Mouse (Mus musculus) thymus, postnatal 4 days (tissue): ENCODE data around the gene Ankrd6.

Experiments
- DNase-seq: peaks from one replicate; pipeline ENCODE4 v3.0.0; 2021

The Ankrd6 gene

DNA sequence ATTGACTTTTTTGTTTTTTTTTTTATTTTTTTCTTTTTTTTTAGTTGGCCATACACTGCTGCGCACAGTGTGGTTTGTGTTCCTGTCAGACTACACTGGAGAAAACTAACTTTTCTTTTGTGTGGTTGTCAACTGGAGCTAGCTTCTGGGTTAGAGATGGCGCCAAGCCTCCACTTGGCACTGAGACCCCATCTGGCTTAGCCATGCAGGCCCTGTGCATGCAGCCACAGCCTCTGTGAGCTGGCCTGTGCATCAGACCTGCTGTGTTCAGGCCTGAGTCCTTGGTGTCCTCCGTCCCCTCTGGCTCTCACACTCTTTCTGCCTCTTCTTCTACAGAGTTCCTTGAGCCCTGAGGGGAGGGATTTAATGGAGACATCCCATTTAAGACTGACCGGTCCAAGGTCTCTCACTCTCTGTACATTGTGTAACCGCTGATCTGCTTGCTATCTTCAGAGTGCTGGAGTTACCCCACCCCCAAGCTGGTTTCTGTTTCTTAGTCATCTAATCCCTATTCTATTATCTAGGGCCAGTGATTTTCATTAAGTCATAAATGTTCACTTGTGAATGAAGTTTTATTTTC lies 96.9 kb downstream of the Ankrd6 start:
- peak; percentile 54 for DNase-seq

- peak; percentile 70 for DNase-seq
Observed at GRCm38 (mm10) chr4:32852819-32853218, 97.8 kb downstream of the Ankrd6 start.

DNA sequence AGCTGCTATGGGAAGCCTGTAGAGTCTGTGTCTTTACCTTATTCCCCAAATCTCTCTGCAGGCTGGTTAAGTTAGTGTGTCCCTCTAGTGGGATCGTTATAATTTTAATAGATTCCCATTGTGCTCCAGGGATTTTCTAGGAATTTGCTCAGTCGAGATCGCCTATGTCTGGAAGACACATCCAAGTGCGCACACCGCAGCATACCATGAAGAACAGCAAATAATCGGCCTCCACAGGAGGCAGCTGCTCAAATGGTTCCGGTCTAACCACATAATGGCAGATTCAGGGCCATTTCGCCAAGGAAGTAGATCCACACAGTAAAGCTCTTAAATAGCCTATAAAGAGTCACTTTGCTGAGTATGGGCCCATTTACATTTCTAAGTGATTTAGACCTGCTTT lies 98.3 kb downstream of the Ankrd6 start:
- DNase-seq: no peak

DNA sequence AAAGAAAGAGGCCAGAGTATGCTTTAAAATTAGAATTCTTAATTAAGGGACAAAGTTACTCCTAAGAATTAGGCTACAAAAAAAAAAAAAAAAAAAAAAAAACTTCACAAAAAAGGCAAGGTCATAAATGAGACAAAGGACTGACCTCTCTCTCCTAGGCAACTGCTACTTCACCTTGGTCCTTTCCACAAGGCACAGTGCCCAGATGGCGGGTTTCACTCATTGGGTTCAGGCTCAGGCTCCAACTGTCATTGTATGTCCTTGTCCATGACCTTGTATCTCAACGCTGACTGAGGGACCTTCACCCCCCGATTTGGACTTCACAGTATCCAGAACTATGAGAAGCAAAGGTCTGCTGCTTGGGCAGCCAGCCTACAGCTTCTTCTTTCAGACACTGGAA lies 112.2 kb downstream of the Ankrd6 start:
- no peak for DNase-seq

DNA sequence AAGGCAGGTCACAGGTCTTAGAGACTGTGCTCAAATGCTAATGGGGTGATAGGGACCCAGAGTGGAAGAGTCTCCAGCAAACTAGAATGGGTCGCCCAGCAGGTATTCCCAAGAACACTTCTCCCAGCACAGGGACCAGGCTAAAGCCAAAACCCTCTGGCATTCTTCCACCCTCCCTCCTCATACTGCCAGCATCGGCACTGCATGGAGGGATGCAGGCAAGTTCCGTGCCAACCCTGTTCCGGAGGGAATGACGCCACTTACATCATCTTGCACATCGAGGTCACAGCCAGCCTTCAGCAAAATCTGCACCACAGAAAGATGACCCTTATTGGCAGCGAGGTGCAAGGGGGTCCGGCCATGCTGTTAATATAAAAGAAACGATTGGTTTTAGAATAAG lies 114.6 kb downstream of the Ankrd6 start:
- DNase-seq: no peak

DNA sequence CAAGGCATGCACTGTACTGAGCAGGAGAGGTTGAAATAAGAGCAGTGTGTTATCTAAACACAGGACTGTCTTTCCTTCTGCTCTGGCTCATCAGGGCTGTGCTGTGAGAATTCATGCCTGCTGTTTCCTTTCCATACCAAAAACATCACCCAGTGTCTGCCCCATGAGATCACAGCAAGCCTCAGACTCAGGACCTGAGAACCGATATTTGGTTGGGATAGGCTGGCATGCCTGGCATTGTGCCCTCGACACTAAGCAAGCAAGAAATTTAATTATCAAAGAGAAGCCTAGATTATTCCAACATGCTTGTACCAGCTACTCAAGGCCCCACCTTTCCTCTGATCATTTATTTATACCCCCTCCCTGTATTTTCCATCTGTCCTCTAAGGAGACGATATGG lies 116.1 kb downstream of the Ankrd6 start:
- no peak for DNase-seq

DNA sequence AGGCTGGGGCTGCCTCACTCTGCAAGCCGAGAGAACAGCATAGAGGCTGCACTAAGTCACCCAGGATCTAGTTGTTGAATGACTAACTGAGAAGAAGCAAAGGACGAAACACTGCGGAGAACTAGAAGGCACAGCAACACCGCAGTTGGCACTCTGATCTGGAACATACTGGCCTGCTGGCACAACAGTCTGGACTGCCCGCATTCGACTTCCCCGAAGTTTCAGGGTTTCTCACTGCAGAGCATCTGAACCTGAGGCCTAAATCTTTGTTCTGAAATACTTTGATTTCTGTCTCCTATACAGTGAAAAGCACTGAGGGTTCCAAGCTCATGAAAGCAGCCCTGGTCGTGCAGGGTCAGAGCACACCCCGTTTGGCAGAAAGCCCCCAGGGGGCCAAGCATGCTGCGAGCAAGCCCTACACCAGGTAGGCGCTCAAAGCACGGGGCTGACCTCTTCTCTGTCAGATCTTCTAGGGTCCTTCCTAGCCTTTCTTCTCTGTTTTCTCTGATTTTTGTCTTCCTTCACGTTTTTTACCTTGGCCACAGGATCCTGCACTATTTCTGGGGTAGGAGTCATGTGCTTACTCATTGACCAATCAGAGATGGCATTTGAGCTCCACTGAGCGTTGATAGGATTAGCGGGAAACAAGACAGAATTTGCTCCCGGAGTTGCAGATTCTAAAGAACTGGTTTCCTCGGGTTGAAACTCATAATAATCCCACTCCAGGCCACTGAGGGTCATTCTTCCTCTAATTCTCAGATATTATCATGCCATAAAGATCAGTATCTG lies 117.0 kb downstream of the Ankrd6 start:
- no peak for DNase-seq

GRCm38 (mm10) chr4:32829316-32829715 lies 121.3 kb downstream of the Ankrd6 start:
- DNase-seq: no peak

DNA sequence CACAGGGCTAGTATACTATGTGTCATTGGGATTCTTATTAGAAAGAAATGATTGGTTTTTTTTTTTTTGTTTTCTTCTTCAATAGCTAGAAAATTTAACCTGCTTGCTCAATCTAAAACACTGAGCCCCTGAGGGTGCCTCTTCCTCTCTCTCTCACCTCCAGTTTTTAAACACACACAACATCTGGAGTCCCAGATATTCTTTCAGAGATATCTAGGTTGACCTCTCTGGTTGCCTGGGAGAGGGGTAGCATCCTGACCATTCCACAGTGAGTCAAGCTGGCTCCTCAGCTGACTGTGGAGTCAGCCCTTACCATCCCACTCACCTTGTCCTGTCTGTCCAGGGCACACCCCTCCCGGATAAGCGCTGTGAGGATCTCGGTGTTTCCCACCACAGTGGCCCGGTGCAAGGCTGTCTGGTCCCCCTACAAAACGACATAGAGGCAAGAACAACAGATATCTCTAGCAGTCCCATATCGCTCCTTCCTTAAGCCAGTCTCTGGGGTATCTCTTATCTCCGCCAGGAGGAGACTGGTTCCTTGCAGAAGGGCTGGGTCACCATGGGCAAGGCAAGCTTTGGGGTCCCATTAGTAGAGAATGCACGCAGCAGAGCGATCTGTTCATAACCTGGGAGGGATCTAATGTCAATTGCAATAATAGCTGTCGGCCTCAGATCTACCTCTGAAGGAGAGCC lies 122.1 kb downstream of the Ankrd6 start:
- DNase-seq: no peak

GRCm38 (mm10) chr4:32826925-32827324 lies 123.7 kb downstream of the Ankrd6 start:
- DNase-seq: no peak

GRCm38 (mm10) chr4:32824254-32824653 lies 126.4 kb downstream of the Ankrd6 start:
- no peak for DNase-seq

DNA sequence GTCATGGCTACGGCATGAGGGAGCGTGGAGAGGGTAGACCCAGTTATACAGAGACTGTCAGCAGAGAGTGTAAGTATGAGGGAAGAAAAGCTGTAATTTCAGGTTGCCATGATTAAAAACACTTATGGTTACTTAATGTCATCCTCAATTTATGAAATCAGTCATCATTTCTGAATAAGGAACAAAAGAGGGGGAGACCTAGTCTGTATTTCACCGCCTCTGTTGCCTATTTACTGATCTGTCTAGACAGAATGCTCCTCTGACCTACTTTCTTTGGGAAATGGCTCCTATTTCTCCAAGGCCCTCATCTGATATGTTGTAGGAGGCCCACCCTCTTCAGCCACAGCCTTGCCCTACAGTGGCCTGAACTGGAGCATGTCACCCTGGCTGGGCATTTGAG lies 130.0 kb downstream of the Ankrd6 start:
- no peak for DNase-seq

- no peak for DNase-seq
Observed at GRCm38 (mm10) chr4:32817478-32817877, 133.2 kb downstream of the Ankrd6 start.

GRCm38 (mm10) chr4:32800577-32801170 lies 150.0 kb downstream of the Ankrd6 start:
- DNase-seq: no peak

GRCm38 (mm10) chr4:32799966-32800576 lies 150.6 kb downstream of the Ankrd6 start, which contains the start of gene Lyrm2:
TSS of gene Lyrm2 (plus strand) at chr4:32800253.
- DNase-seq: peak; percentile 87

GRCm38 (mm10) chr4:32798976-32799375 lies 151.7 kb downstream of the Ankrd6 start:
- no peak for DNase-seq

GRCm38 (mm10) chr4:32789020-32789419 lies 161.6 kb downstream of the Ankrd6 start:
- no peak for DNase-seq

- DNase-seq: no peak
Observed at GRCm38 (mm10) chr4:32787110-32787509, 163.5 kb downstream of the Ankrd6 start.

- no peak for DNase-seq
Observed at GRCm38 (mm10) chr4:32779996-32780395, 170.6 kb downstream of the Ankrd6 start.

GRCm38 (mm10) chr4:32770284-32770810 lies 180.3 kb downstream of the Ankrd6 start:
- no peak for DNase-seq

DNA sequence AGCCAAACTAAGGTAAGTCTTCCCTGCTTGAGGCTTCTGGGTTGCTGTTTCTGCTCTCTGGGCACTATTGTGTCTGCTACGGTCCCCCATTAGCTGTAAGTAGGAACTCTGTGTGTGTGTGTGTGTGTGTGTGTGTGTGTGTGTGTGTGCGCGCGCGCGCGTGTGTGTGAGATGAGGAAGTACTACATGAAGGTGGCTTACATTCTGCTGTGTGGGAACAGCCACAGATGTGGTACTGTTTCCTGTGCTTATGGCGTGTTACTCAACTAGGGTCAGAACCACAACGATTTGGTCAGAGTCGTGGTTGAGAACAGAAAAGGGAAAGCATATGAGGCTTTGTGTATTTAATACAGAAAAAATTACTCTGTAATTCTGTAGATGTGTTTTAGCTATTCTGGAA lies 182.6 kb downstream of the Ankrd6 start:
- peak; percentile 69 for DNase-seq

DNA sequence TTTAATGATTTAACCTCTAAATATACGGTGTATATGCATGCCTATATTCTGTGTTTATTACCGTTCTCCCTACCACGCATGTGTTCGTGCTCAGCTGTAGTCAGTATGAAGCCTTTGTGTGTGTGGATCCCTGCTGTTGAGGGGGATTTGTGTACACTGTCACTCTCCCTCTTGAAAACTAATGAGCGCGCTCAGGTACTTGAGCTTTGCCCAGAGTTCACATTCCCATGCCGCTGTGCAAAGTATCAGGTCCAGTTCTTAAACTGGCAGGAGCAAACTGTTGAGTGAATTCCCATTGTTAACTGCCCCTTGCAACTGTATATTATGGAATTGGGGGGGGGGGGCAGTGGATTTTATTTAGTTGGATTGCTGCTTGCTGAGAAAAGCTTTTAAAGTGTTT lies 183.2 kb downstream of the Ankrd6 start:
- DNase-seq: no peak

DNA sequence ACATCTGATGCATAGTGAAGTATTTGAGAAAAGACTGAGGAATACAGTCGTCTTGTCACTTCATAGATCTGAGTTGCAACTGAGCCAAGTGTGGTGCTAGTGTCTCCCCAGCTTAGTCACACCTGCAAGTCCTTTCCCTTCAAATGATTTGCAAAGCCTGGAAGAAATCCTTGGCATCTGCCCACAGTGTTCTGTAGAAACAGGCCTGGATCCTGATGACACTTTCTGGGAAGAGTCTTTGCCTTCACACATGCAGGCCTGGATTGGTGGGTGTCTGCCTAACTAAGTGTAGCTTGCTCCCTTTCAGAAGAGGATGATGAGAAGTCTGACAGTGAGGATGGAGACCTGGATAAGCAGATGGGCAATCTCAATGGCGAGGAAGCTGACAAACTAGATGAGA lies 193.2 kb downstream of the Ankrd6 start:
- DNase-seq: no peak
